Mouse (Mus musculus): ENCODE data around the gene Maged1. TPM values are rescaled to one million over a fixed set of nuclear protein-coding genes. Genes with fewer than 3 reads are reported as not detected.

Maged1 gene
- polyA plus RNA-seq (2016; fragmentation: Nextera tagmentation; extraction: Ambion mirVana): 567 and 665 TPM in 2 replicates

- DNase-seq (ENCODE audit: low spot score): peak; percentile 89
- H3K9me3 ChIP-seq (replicated peaks): no peaks in the 10 kb centered on the region
- peaks cover 34% of the 10 kb centered on the region for H3K36me3 ChIP-seq
- 23% methylated on average over 32 of the region's 32 CpGs for WGBS
- peak within 1 kb of the TSS; percentile 69 for H3K4me3 ChIP-seq
- H3K27ac ChIP-seq (replicated peaks): peak within 1 kb of the TSS; percentile 92
- H3K4me1 ChIP-seq: peaks cover 30% of the 10 kb centered on the region
- peaks cover 62% of the 10 kb centered on the region for H3K27me3 ChIP-seq (ENCODE audit: low read depth, poor library complexity, severe bottlenecking)
Observed at GRCm38 (mm10) chrX:94541918-94542355, at the start of gene Maged1. TSS of gene Maged1 (minus strand) at chrX:94542143.

- no peaks in the 10 kb centered on the region for H3K36me3 ChIP-seq
- WGBS: 71% methylated on average over 1 of the region's 1 CpGs
- H3K4me3 ChIP-seq: no peak overlapping the region
- no peak overlapping the region for H3K27ac ChIP-seq (replicated peaks)
- DNase-seq (ENCODE audit: low spot score): no peak
- H3K9me3 ChIP-seq (replicated peaks): no peaks in the 10 kb centered on the region
- no peaks in the 10 kb centered on the region for H3K4me1 ChIP-seq
- H3K27me3 ChIP-seq (ENCODE audit: low read depth, poor library complexity, severe bottlenecking): peaks cover 9% of the 10 kb centered on the region
Observed at GRCm38 (mm10) chrX:94580251-94580650, 38.3 kb upstream of the Maged1 start.

DNA sequence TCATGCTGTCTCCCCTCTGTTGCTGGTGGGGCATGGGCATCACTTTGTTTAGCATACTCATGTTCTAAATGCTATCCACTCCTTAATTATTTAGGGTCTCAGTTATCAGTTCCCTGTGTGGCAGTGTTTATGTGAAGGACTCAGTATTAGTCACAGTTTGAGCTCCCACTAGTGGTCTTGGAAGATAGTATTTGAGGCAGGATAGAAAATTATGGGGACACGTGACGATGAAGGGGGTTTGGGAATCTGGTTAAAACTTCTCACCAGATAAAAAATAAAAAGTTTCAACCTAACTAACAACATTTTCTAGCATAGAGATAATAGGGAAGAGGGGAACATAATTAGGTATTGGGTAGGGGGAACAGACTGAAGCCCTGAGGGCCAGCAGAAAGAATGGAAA, 22.8 kb upstream of the Maged1 start:
- Histone ChIP-seq H3K9me3 (replicated peaks) (no peaks in the 10 kb centered on the region), H3K4me3 (no peak overlapping the region), H3K4me1 (no peaks in the 10 kb centered on the region), H3K36me3 (no peaks in the 10 kb centered on the region), H3K27ac (replicated peaks) (no peak overlapping the region), H3K27me3 (ENCODE audit: low read depth, poor library complexity, severe bottlenecking) (peaks cover 21% of the 10 kb centered on the region)
- 78% methylated on average over 2 of the region's 2 CpGs for WGBS
- DNase-seq (ENCODE audit: low spot score): no peak

- no peak for DNase-seq (ENCODE audit: low spot score)
- no peak overlapping the region for H3K4me3 ChIP-seq
- H3K27ac ChIP-seq (replicated peaks): no peak overlapping the region
- no peaks in the 10 kb centered on the region for H3K36me3 ChIP-seq
- 52% methylated on average over 5 of the region's 5 CpGs for WGBS
- no peaks in the 10 kb centered on the region for H3K9me3 ChIP-seq (replicated peaks)
- no peaks in the 10 kb centered on the region for H3K4me1 ChIP-seq
- peaks cover 21% of the 10 kb centered on the region for H3K27me3 ChIP-seq (ENCODE audit: low read depth, poor library complexity, severe bottlenecking)
Observed at GRCm38 (mm10) chrX:94562392-94562791, 20.4 kb upstream of the Maged1 start.

DNA sequence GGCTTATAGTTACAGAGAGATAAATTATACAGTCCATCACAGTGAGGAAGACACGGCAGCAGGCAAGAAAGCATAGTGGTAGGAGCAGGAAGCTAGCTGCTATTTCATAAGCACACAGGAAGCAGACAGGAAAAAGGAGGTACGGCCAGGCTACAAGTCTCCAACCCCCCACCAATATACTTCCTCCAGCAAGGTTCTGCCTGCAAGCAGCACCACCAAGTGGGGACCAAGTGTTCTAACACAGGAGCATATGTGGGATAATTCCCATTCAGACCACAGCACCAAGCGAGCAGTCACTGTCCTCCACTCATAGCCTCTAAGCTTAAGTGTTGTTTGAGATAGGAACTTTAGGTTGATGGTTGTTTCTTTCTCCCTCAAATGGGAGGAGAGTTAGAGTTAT, 6.3 kb upstream of the Maged1 start:
- no peak overlapping the region for H3K4me3 ChIP-seq
- no peaks in the 10 kb centered on the region for H3K36me3 ChIP-seq
- H3K27me3 ChIP-seq (ENCODE audit: low read depth, poor library complexity, severe bottlenecking): peaks cover 34% of the 10 kb centered on the region
- no peak for DNase-seq (ENCODE audit: low spot score)
- peaks cover 11% of the 10 kb centered on the region for H3K4me1 ChIP-seq
- H3K9me3 ChIP-seq (replicated peaks): no peaks in the 10 kb centered on the region
- WGBS: 69% methylated on average over 3 of the region's 3 CpGs
- no peak overlapping the region for H3K27ac ChIP-seq (replicated peaks)

DNA sequence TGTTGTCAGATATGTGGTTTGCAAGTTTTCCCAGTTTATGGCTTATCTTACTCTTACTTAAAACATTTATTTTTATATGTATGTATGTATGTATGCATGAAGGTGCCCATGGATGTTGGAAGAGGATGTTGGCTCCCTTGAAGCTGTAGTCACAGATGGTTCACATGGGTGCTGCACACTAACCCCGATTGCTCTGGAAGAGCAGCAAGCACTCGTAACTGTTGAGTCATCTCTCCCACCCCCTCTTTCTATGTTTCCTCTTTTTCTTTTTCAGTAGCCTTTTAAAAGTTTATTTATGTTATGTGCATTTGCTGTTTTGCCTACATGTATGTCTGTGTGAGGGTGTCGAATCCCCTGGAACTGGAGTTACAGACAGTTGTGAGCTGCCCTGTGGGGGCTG, 4.0 kb upstream of the Maged1 start:
- Histone ChIP-seq H3K4me3 (no peak overlapping the region), H3K4me1 (peaks cover 20% of the 10 kb centered on the region), H3K27ac (replicated peaks) (no peak overlapping the region), H3K27me3 (ENCODE audit: low read depth, poor library complexity, severe bottlenecking) (peaks cover 44% of the 10 kb centered on the region), H3K36me3 (no peaks in the 10 kb centered on the region), H3K9me3 (replicated peaks) (no peaks in the 10 kb centered on the region)
- WGBS: 90% methylated on average over 3 of the region's 3 CpGs
- no peak for DNase-seq (ENCODE audit: low spot score)

GRCm38 (mm10) chrX:94544923-94545322, 3.0 kb upstream of the Maged1 start:
- Histone ChIP-seq H3K9me3 (replicated peaks) (no peaks in the 10 kb centered on the region), H3K36me3 (peaks cover 4% of the 10 kb centered on the region), H3K27me3 (ENCODE audit: low read depth, poor library complexity, severe bottlenecking) (peaks cover 53% of the 10 kb centered on the region), H3K4me1 (peaks cover 25% of the 10 kb centered on the region), H3K27ac (replicated peaks) (peak overlapping the region; percentile 72), H3K4me3 (no peak overlapping the region)
- no peak for DNase-seq (ENCODE audit: low spot score)
- WGBS: 21% methylated on average over 1 of the region's 1 CpGs

DNA sequence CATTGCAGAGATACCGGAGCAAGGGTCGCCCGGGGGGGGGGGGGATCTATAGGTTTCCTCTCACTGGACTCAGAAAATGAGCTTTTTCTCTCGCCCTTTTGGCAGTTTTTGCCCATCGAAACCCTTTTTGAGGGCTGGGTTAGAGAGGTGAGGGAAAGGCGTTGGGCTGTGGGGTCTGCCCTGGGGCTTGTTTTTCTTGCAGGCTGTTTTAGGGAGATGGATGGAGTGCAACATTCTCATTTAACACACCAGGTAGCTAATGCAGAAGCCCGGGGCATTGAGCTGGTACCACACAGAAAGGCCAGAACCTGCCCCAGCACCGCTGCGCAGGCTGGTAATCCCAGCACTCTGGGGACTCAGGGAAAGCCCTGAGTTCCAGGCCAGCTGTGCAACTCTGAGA, 593 bp upstream of the Maged1 start:
- Histone ChIP-seq H3K4me1 (peaks cover 30% of the 10 kb centered on the region), H3K36me3 (peaks cover 28% of the 10 kb centered on the region), H3K4me3 (peak overlapping the region; percentile 69), H3K27me3 (ENCODE audit: low read depth, poor library complexity, severe bottlenecking) (peaks cover 68% of the 10 kb centered on the region), H3K27ac (replicated peaks) (peak overlapping the region; percentile 92), H3K9me3 (replicated peaks) (no peaks in the 10 kb centered on the region)
- 19% methylated on average over 9 of the region's 9 CpGs for WGBS
- DNase-seq (ENCODE audit: low spot score): no peak

- WGBS: 23% methylated on average over 25 of the region's 25 CpGs
- Histone ChIP-seq H3K36me3 (peaks cover 41% of the 10 kb centered on the region), H3K4me1 (peaks cover 30% of the 10 kb centered on the region), H3K4me3 (peak overlapping the region; percentile 69), H3K27me3 (ENCODE audit: low read depth, poor library complexity, severe bottlenecking) (peaks cover 60% of the 10 kb centered on the region), H3K27ac (replicated peaks) (peak overlapping the region; percentile 92), H3K9me3 (replicated peaks) (no peaks in the 10 kb centered on the region)
- DNase-seq (ENCODE audit: low spot score): no peak
Observed at GRCm38 (mm10) chrX:94541206-94541605, 737 bp downstream of the Maged1 start.

GRCm38 (mm10) chrX:94540341-94541201, 1.4 kb downstream of the Maged1 start:
- peaks cover 58% of the 10 kb centered on the region for H3K27me3 ChIP-seq (ENCODE audit: low read depth, poor library complexity, severe bottlenecking)

DNA sequence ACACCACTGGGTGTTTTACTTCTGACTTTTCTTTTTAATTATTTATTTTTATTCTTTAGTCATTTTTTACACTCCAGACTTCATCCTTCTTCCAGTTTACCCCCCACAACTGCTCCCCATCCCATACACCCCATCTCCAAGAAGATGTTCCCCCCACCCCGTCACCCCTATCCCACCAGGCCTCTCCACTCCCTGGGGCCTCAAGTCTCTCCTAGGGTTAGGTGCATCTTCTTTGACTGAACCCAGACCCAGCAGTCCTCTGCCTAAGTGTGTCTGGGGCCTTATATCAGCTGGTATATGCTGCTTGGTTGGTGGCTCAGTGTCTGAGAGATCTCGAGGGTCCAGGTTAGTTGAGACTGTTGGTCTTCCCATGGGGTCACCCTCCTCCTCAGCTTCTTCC, 7.6 kb downstream of the Maged1 start:
- no peaks in the 10 kb centered on the region; the same call in 1 of the 2 replicates for H3K4me1 ChIP-seq

More at GRCm38 (mm10) chrX:94540341-94541201, 1.4 kb downstream of the Maged1 start:
- WGBS: 22% methylated on average over 34 of the region's 37 CpGs
- peak overlapping the region; percentile 69 for H3K4me3 ChIP-seq
- H3K4me1 ChIP-seq: peaks cover 30% of the 10 kb centered on the region
- H3K9me3 ChIP-seq (replicated peaks): no peaks in the 10 kb centered on the region
- H3K36me3 ChIP-seq: peaks cover 47% of the 10 kb centered on the region
- peak overlapping the region; percentile 92 for H3K27ac ChIP-seq (replicated peaks)
- peak; percentile 65 for DNase-seq (ENCODE audit: low spot score)

DNA sequence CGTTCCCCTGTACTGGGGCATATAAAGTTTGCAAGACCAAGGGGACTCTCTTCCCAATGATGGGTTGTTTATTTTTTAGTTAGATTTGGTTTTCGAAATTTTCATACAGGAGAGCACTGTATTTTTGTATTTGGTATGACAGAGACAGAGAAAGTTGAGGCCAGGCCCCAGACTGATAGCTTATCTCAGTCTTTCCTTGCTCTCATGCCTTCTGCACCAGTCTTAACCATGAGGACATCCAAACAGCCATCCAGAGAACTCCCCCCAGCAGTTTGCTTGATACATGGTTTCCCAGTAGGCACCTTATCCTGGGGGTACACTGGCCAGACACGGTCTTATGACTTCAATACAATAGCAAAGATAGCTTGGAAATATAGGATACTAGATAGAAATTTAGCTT, 11.6 kb downstream of the Maged1 start:
- WGBS: 83% methylated on average over 3 of the region's 3 CpGs

More for the DNA sequence above, 7.6 kb downstream of the Maged1 start:
- Histone ChIP-seq H3K27ac (replicated peaks) (no peak overlapping the region), H3K9me3 (replicated peaks) (no peaks in the 10 kb centered on the region), H3K4me3 (no peak overlapping the region), H3K36me3 (peaks cover 41% of the 10 kb centered on the region), H3K27me3 (ENCODE audit: low read depth, poor library complexity, severe bottlenecking) (peaks cover 44% of the 10 kb centered on the region)
- DNase-seq (ENCODE audit: low spot score): no peak
- 64% methylated on average over 2 of the region's 2 CpGs for WGBS

DNA sequence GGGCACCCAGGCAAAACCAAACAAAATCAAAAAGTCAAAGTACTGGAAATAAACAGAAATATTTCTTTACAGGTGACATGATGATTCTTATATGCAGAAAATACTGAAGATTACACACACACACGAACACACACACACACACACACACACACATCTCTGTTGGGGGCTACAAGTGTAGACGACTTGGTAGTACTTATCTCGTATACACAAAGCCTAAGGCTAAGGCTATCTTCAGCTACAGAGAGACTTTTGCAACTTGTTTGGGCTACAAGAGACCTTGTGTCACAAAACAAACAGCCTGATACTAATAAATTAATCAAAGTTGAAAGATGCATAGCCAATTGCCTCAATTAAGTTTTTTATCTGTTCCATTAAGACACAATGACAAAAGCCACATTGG, 19.8 kb downstream of the Maged1 start:
- Histone ChIP-seq H3K27ac (replicated peaks) (no peak overlapping the region), H3K9me3 (replicated peaks) (no peaks in the 10 kb centered on the region), H3K27me3 (ENCODE audit: low read depth, poor library complexity, severe bottlenecking) (peaks cover 28% of the 10 kb centered on the region), H3K4me3 (no peak overlapping the region), H3K4me1 (no peaks in the 10 kb centered on the region), H3K36me3 (no peaks in the 10 kb centered on the region)
- no peak for DNase-seq (ENCODE audit: low spot score)
- 86% methylated on average over 3 of the region's 3 CpGs for WGBS

More for the DNA sequence above, 11.6 kb downstream of the Maged1 start:
- no peak for DNase-seq (ENCODE audit: low spot score)
- no peaks in the 10 kb centered on the region for H3K9me3 ChIP-seq (replicated peaks)
- no peaks in the 10 kb centered on the region for H3K4me1 ChIP-seq
- no peak overlapping the region for H3K4me3 ChIP-seq
- peaks cover 51% of the 10 kb centered on the region for H3K27me3 ChIP-seq (ENCODE audit: low read depth, poor library complexity, severe bottlenecking)
- peaks cover under 1% of the 10 kb centered on the region; the same call in 1 of the 2 replicates for H3K36me3 ChIP-seq
- H3K27ac ChIP-seq (replicated peaks): no peak overlapping the region

Data from midbrain, embryonic 10.5 days (tissue).